Mouse (Mus musculus) brown adipose tissue, adult 24 weeks (tissue): Measurements from ENCODE around the gene Wars. TPM values are rescaled to one million over a fixed set of nuclear protein-coding genes. Genes with fewer than 3 reads are reported as not detected.

Experiments
- polyA plus RNA-seq: library from polyadenylated mRNA; stranded (reverse); fragments of >200 nt; gene quantifications from 2 replicates; pipeline ENCODE4 v1.2.4, GENCODE M21; 2012; ENCODE audit not compliant: missing spikeins, insufficient read depth, insufficient read length

Wars gene
- polyA plus RNA-seq, 1 experiment: 26.0 TPM

Other genes starting within 250 kb of the Wars start
- gene Degs2, start 191.9 kb downstream of the Wars start, polyA plus RNA-seq: not detected in 2 replicates
- gene Yy1, start 101.2 kb downstream of the Wars start, polyA plus RNA-seq: 27.6 and 29.0 TPM in 2 replicates
- 1.2 and 1.8 TPM in 2 replicates for gene Slc25a29, start 58.3 kb downstream of the Wars start, polyA plus RNA-seq
- gene Slc25a47, start 58.1 kb downstream of the Wars start, polyA plus RNA-seq: 3.3 and 5.6 TPM in 2 replicates
- gene Wdr25, start 543 bp downstream of the Wars start, polyA plus RNA-seq: 1.9 and 2.4 TPM in 2 replicates
- gene Begain, start 174.0 kb upstream of the Wars start, polyA plus RNA-seq: 0.40 TPM in 1 of 2 replicates, not detected in the other